In genomic region chr3:154058200-154058599, GRCm38 (mm10) we compare ENCODE assay signal across 26 mouse cellular contexts.
DNase-seq lines count a peak whose midpoint lies in the region; ATAC-seq and TF ChIP-seq lines count a peak whose summit lies in the region.
"Had no signal": no experiment of that assay in that cellular context is flagged by ENCODE, and none has a peak within 500 bp of the region (broad histone marks: within the 10 kb centered on the region; RNA-seq: fewer than 3 reads in every experiment).

No protein-coding gene starts in this region.

- no peak overlapping the region for H3K4me3 ChIP-seq in heart, embryonic 11.5 days (ENCODE audit: low read depth, low read length)
- no peak overlapping the region for H3K4me3 ChIP-seq in liver, embryonic 11.5 days (ENCODE audit: low read depth, low read length)
- no peak overlapping the region for H3K4me3 ChIP-seq in liver, embryonic 14.5 days (ENCODE audit: insufficient read depth in 1 of 2, low read depth in 2 of 2, low read length in 2 of 2)
- H3K4me3 ChIP-seq in midbrain, embryonic 13.5 days (replicated peaks): no peak overlapping the region
- H3K4me3 ChIP-seq: forebrain, embryonic 10.5 days; forebrain, embryonic 13.5 days; heart, embryonic 12.5 days; heart, embryonic 15.5 days; hindbrain, embryonic 10.5 days; hindbrain, embryonic 13.5 days had no signal

- peaks cover 12% of the 10 kb centered on the region; the same call in 1 of the 2 replicates for H3K4me1 ChIP-seq in heart, embryonic 11.5 days (ENCODE audit: control insufficient read depth, insufficient read depth, low read length)
- H3K4me1 ChIP-seq in liver, embryonic 11.5 days (replicated peaks; ENCODE audit: control insufficient read depth, insufficient read depth, low read length): peaks cover 3% of the 10 kb centered on the region
- H3K4me1 ChIP-seq in liver, embryonic 14.5 days (replicated peaks; ENCODE audit: control insufficient read depth in 2 of 2, insufficient read depth in 2 of 2, low read length in 1 of 2): peaks cover 14 to 22% of the 10 kb centered on the region in 2 experiments
- H3K4me1 ChIP-seq in midbrain, embryonic 13.5 days (replicated peaks): no peaks in the 10 kb centered on the region
- H3K4me1 ChIP-seq: forebrain, embryonic 13.5 days; heart, embryonic 15.5 days; hindbrain, embryonic 13.5 days had no signal

- 31% methylated on average over 5 of the region's 5 CpGs for WGBS in heart, embryonic 11.5 days (ENCODE audit: insufficient replicate concordance)
- 52% methylated on average over 5 of the region's 5 CpGs for WGBS in liver, embryonic 11.5 days
- 47% methylated on average over 5 of the region's 5 CpGs for WGBS in liver, embryonic 14.5 days (ENCODE audit: insufficient replicate concordance)
- 82% methylated on average over 5 of the region's 5 CpGs for WGBS in midbrain, embryonic 13.5 days

- TF ChIP-seq CTCF in liver, embryonic 14.5 days (IDR thresholded peaks at IDR 0.05; ENCODE audit: low read depth): no peak

- no peaks in the 10 kb centered on the region for H3K9me3 ChIP-seq in heart, embryonic 11.5 days (replicated peaks; ENCODE audit: control insufficient read depth, low read length)
- no peaks in the 10 kb centered on the region for H3K9me3 ChIP-seq in liver, embryonic 11.5 days (ENCODE audit: control insufficient read depth, low read length)
- H3K9me3 ChIP-seq in liver, embryonic 14.5 days (ENCODE audit: control insufficient read depth, low read length): no peaks in the 10 kb centered on the region
- H3K9me3 ChIP-seq in midbrain, embryonic 13.5 days: no peaks in the 10 kb centered on the region
- H3K9me3 ChIP-seq: forebrain, embryonic 10.5 days; forebrain, embryonic 13.5 days; heart, embryonic 12.5 days; heart, embryonic 15.5 days; hindbrain, embryonic 10.5 days; hindbrain, embryonic 13.5 days had no signal

- no peaks in the 10 kb centered on the region for H3K36me3 ChIP-seq in heart, embryonic 11.5 days (ENCODE audit: control insufficient read depth, insufficient read depth, low read length)
- no peaks in the 10 kb centered on the region for H3K36me3 ChIP-seq in liver, embryonic 11.5 days (ENCODE audit: control insufficient read depth, insufficient read depth, low read length)
- no peaks in the 10 kb centered on the region for H3K36me3 ChIP-seq in liver, embryonic 14.5 days (replicated peaks; ENCODE audit: control insufficient read depth, insufficient read depth, low read depth)
- no peaks in the 10 kb centered on the region for H3K36me3 ChIP-seq in midbrain, embryonic 13.5 days
- H3K36me3 ChIP-seq: forebrain, embryonic 10.5 days; heart, embryonic 12.5 days; heart, embryonic 15.5 days; hindbrain, embryonic 10.5 days; hindbrain, embryonic 13.5 days had no signal

- no peak overlapping the region for H3K9ac ChIP-seq in heart, embryonic 11.5 days (ENCODE audit: low read depth, low read length)
- no peak overlapping the region for H3K9ac ChIP-seq in liver, embryonic 11.5 days (ENCODE audit: low read depth, low read length)
- H3K9ac ChIP-seq in liver, embryonic 14.5 days (replicated peaks): no peak overlapping the region
- no peak overlapping the region for H3K9ac ChIP-seq in midbrain, embryonic 13.5 days (replicated peaks)
- H3K9ac ChIP-seq: forebrain, embryonic 13.5 days; heart, embryonic 12.5 days; heart, embryonic 15.5 days; hindbrain, embryonic 13.5 days had no signal

- no peaks in the 10 kb centered on the region for H3K27me3 ChIP-seq in heart, embryonic 11.5 days (ENCODE audit: control insufficient read depth, insufficient read depth, low read length)
- H3K27me3 ChIP-seq in liver, embryonic 11.5 days (replicated peaks; ENCODE audit: control insufficient read depth, insufficient read depth, low read length): no peaks in the 10 kb centered on the region
- H3K27me3 ChIP-seq in liver, embryonic 14.5 days (ENCODE audit: control insufficient read depth, insufficient read depth, low read length): no peaks in the 10 kb centered on the region
- no peaks in the 10 kb centered on the region for H3K27me3 ChIP-seq in midbrain, embryonic 13.5 days
- H3K27me3 ChIP-seq: forebrain, embryonic 13.5 days; heart, embryonic 12.5 days; heart, embryonic 15.5 days; hindbrain, embryonic 13.5 days had no signal

- no peak overlapping the region for H3K27ac ChIP-seq in heart, embryonic 11.5 days (ENCODE audit: low read depth, low read length)
- no peak overlapping the region for H3K27ac ChIP-seq in liver, embryonic 11.5 days (ENCODE audit: low read depth, low read length)
- no peak overlapping the region for H3K27ac ChIP-seq in liver, embryonic 14.5 days
- H3K27ac ChIP-seq in midbrain, embryonic 13.5 days: no peak overlapping the region
- H3K27ac ChIP-seq: forebrain, embryonic 10.5 days; forebrain, embryonic 13.5 days; heart, embryonic 15.5 days; hindbrain, embryonic 10.5 days; hindbrain, embryonic 13.5 days had no signal

- TF ChIP-seq EP300 in liver, embryonic 14.5 days (IDR thresholded peaks at IDR 0.05; ENCODE audit: low read depth): no peak

- ATAC-seq in heart, embryonic 11.5 days (replicated peaks; ENCODE audit: insufficient number of reproducible peaks, low FRiP score, low TSS enrichment): 0 out of 2 replicates have a peak, but pooled peaks have one; percentile 24
- ATAC-seq in liver, embryonic 11.5 days (replicated peaks; ENCODE audit: low FRiP score): peak; percentile 73
- peak; percentile 70 for ATAC-seq in liver, embryonic 14.5 days (ENCODE audit: insufficient read depth)
- no peak for ATAC-seq in midbrain, embryonic 13.5 days
- ATAC-seq: activated CD4-positive, CD25-positive, alpha-beta regulatory T cell, adult 4 months; forebrain, embryonic 13.5 days; forebrain, embryonic 16.5 days; hindbrain, embryonic 16.5 days had no signal

- no peak overlapping the region for H3K4me2 ChIP-seq in heart, embryonic 11.5 days
- H3K4me2 ChIP-seq in liver, embryonic 11.5 days: peak overlapping the region; percentile 22
- peak overlapping the region; percentile 26 for H3K4me2 ChIP-seq in liver, embryonic 14.5 days (ENCODE audit: low read depth)
- no peak overlapping the region for H3K4me2 ChIP-seq in midbrain, embryonic 13.5 days (replicated peaks)
- H3K4me2 ChIP-seq: forebrain, embryonic 13.5 days; heart, embryonic 12.5 days; heart, embryonic 15.5 days; hindbrain, embryonic 13.5 days had no signal

- DNase-seq in heart, adult 18-20 months: no peak
- DNase-seq in liver, embryonic 11.5 days (ENCODE audit: low spot score): no peak
- no peak for DNase-seq in liver, embryonic 14.5 days (ENCODE audit: low read depth in 3 of 3, low spot score in 3 of 3)
- no peak for DNase-seq in adrenal gland, postnatal 4 days (ENCODE audit: low spot score in 2 of 2)
- no peak for DNase-seq in left cerebral cortex, postnatal 4 days
- DNase-seq: adrenal gland, adult 8-10 months; adrenal gland, postnatal 25 days; cerebellum, adult 11-12 months; cerebellum, adult 8-10 months; cerebellum, postnatal 10 days; cerebellum, postnatal 36 days; gastrocnemius, postnatal 10 days; gastrocnemius, postnatal 36 days; heart, postnatal 10 days; heart, postnatal 36 days had no signal

- intact Hi-C loops in left cerebral cortex, postnatal 4 days (cut with DNase I): no loop called here

Comparison
In these comparisons a context has a peak if more than half of its experiments do, and no peak if none do; other contexts are left out.
1. H3K4me2 ChIP-seq: peak in liver, embryonic 11.5 days (single experiment) and liver, embryonic 14.5 days (single experiment); none in heart, embryonic 11.5 days (single experiment) and midbrain, embryonic 13.5 days (single experiment).